Mouse (Mus musculus) kidney, embryonic 14.5 days (tissue): Measurements from ENCODE around the gene Rnf227. TPM values are rescaled to one million over a fixed set of nuclear protein-coding genes. Genes with fewer than 3 reads are reported as not detected.

Experiments
- ATAC-seq: fragments of 200-750 bp; cut with Nextera tagmentation; 2 replicates; pipeline ENCODE4 v1.8.0; 2017; ENCODE audit warnings: moderate number of reproducible peaks, mild to moderate bottlenecking, moderate TSS enrichment, moderate library complexity; ENCODE audit not compliant: low FRiP score, low TSS enrichment
- H3K27ac ChIP-seq: fragments of 300-500 bp; sonication (generic); 2 replicates; pipeline ENCODE4 v1.5.1; 2014; ENCODE audit warnings: low read depth, mild to moderate bottlenecking, low read length, moderate library complexity, mixed read lengths
- H3K27me3 ChIP-seq: fragments of 300-500 bp; sonication (generic); 2 replicates; pipeline ENCODE4 v1.6.1; 2014; ENCODE audit warnings: mild to moderate bottlenecking, low read length; ENCODE audit not compliant: control insufficient read depth, insufficient read depth
- H3K36me3 ChIP-seq: fragments of 300-500 bp; sonication (generic); 2 replicates; pipeline ENCODE4 v1.6.1; 2014; ENCODE audit warnings: low read length, mixed read lengths; ENCODE audit not compliant: control insufficient read depth, insufficient read depth
- H3K4me1 ChIP-seq: fragments of 300-500 bp; sonication (generic); 2 replicates; pipeline ENCODE4 v1.6.1; 2014; ENCODE audit warnings: low read length, mixed read lengths; ENCODE audit not compliant: control insufficient read depth, insufficient read depth
- H3K4me2 ChIP-seq: fragments of 300-500 bp; sonication (generic); replicated peaks from 2 replicates; pipeline ENCODE4 v1.6.1; 2014; ENCODE audit warnings: low read depth, mild to moderate bottlenecking, low read length
- H3K4me3 ChIP-seq: fragments of 300-500 bp; sonication (generic); 2 replicates; pipeline ENCODE4 v1.5.1; 2014; ENCODE audit warnings: mild to moderate bottlenecking, low read length
- H3K9ac ChIP-seq: fragments of 300-500 bp; sonication (generic); 2 replicates; pipeline ENCODE4 v1.6.1; 2014; ENCODE audit warnings: low read depth, mild to moderate bottlenecking, low read length, moderate library complexity
- H3K9me3 ChIP-seq: fragments of 300-500 bp; sonication (generic); 2 replicates; pipeline ENCODE4 v1.6.1; 2016; ENCODE audit warnings: low read length; ENCODE audit not compliant: control insufficient read depth
- WGBS: fragments of 180-500 bp; shearing (Covaris S2); extraction: QIAGEN DNeasy Blood & Tissue Kit; methylation state at CpG from one replicate; pipeline ENCODE4 v1.1.7; 2014; 5-methylcytosine and 5-hydroxymethylcytosine counted together
- polyA plus RNA-seq: library from polyadenylated mRNA; unstranded; fragments of >200 nt; fragmentation: Nextera tagmentation; extraction: Ambion mirVana; gene quantifications from 2 replicates; pipeline ENCODE4 v1.2.1, GENCODE M21; 2014

Rnf227 gene
- polyA plus RNA-seq = 16.4 and 17.6 TPM in 2 replicates

DNA sequence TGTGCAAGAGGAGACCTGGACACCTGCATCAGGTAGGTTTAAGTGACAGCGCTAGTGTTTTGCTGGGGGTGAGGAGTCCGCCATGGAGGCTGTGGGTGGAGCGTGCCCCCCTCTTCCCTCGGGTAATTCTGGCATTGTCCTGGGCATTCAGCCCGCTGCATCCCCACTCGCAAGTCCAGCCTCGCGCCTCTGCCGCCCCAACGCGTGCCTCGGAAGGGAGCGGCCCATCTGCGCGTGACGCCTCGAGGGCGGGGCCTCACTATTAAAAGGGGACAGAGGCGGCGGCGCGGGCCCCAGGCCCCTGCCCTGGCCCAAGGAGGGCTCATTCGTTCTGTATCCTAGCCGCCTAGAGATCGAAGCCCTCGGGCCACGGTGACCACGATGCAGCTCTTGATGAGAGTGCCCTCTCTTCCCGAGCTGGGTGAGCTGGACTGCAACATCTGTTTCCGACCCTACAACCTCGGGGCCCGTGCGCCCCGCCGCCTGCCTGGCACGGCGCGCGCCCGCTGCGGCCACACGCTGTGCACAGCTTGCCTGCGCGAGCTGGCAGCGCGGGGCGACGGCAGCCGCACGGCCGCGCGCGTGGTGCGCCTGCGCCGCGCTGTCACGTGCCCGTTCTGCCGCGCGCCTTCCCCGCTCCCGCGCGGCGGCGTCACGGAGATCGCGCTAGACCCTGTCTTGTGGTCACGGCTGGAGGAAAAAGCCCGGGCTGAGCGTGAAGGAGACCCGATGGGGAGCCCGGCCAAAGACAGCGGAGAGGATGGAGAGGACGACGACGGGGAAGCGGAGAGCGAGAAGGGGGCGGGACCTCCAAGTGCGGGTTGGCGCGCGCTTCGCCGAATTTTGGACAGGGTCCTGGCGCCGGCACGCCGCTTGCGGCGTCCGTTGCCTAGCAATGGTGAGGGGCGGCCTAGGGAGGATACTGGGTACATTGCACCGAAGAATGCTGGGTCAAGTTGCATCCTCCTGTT, at the start of gene Rnf227:
TSS of gene Rnf227 (plus strand) at position 301 of the 971 bp plus-strand sequence.
- peak; percentile 90 for ATAC-seq
- peak within 1 kb of the TSS; percentile 71; the same call in 1 of the 2 replicates for H3K27ac ChIP-seq
- peaks cover 12% of the 10 kb centered on the region for H3K4me1 ChIP-seq
- 2% methylated on average over 99 of the region's 99 CpGs for WGBS
- H3K9ac ChIP-seq = peak within 1 kb of the TSS; percentile 70
- no peaks in the 10 kb centered on the region for H3K9me3 ChIP-seq
- H3K27me3 ChIP-seq = no peaks in the 10 kb centered on the region
- peak within 1 kb of the TSS; percentile 85 for H3K4me2 ChIP-seq
- H3K4me3 ChIP-seq = peak within 1 kb of the TSS; percentile 57
- peaks cover 25% of the 10 kb centered on the region for H3K36me3 ChIP-seq

DNA sequence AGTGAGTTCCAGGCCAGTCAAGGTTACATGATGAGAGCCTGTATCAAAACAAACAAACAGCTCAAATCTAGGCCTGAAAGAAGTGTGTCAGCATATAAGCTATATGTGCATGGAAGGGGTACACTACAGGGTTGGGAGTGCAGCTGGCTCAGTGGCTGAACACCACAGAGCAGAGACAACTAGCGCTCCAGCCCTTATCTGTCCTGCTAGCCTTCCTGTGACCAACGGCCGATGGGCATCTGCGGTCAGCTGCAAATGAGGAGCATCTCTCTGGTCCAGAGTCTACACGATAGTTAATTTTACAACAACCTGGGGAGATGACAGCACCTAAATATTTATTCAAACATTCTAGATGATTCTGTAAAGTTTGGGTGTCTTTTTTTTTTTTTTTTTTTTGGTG, 49.1 kb upstream of the Rnf227 start:
- Histone ChIP-seq H3K4me3 (no peak overlapping the region), H3K9me3 (no peaks in the 10 kb centered on the region), H3K27me3 (no peaks in the 10 kb centered on the region), H3K36me3 (no peaks in the 10 kb centered on the region), H3K27ac (no peak overlapping the region), H3K4me1 (no peaks in the 10 kb centered on the region), H3K4me2 (no peak overlapping the region), H3K9ac (no peak overlapping the region)
- WGBS = 91% methylated on average over 5 of the region's 5 CpGs
- ATAC-seq = no peak

DNA sequence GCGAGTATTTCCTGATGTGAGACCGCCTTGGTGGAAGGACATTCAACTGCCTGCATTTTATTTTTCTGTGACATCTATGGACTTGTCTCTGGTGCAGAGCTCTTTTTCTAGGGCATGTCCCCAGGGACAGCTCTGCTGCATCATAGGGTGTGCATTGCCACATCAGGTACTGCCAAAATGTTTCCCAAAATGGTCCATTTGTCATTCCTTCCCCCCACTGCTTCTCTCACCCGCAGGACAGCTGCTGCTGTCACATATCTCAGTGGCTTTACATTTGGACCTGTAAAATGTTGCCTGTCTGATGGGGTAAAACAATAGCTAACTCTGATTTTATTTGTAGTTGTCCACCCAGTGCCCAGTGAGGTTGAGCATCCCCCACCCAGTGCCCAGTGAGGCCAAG, 45.0 kb upstream of the Rnf227 start:
- no peak overlapping the region for H3K4me2 ChIP-seq
- no peaks in the 10 kb centered on the region for H3K27me3 ChIP-seq
- no peaks in the 10 kb centered on the region for H3K9me3 ChIP-seq
- H3K27ac ChIP-seq = no peak overlapping the region
- no peaks in the 10 kb centered on the region for H3K4me1 ChIP-seq
- no peak overlapping the region for H3K4me3 ChIP-seq
- no peak overlapping the region for H3K9ac ChIP-seq
- 85% methylated on average over 3 of the region's 3 CpGs for WGBS
- no peak for ATAC-seq
- peaks cover 12% of the 10 kb centered on the region; the same call in 1 of the 2 replicates for H3K36me3 ChIP-seq

DNA sequence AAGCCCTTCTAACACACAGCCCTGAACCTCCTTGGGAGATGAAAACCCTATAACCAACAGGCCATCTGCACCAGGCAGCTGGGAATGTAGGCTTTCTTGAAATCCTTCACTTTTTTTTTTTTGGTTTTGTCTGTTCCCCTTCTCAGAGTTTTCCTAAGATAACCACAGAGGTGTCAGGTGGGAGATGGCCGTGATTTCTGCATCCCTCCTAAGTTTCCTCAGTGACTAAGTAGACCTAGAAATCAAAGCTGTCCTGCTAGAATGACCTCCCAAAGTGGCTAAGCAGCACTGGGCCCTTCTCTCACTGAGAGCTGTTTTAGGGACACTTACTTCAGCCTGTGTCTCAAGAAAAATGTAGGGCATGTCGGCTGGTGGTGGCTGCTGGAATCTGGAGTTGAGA, 42.5 kb upstream of the Rnf227 start:
- Histone ChIP-seq H3K4me3 (no peak overlapping the region), H3K27me3 (no peaks in the 10 kb centered on the region), H3K9me3 (no peaks in the 10 kb centered on the region), H3K36me3 (peaks cover 28% of the 10 kb centered on the region), H3K4me2 (no peak overlapping the region), H3K9ac (no peak overlapping the region), H3K27ac (no peak overlapping the region), H3K4me1 (no peaks in the 10 kb centered on the region)
- 92% methylated on average over 2 of the region's 2 CpGs for WGBS
- ATAC-seq = no peak

DNA sequence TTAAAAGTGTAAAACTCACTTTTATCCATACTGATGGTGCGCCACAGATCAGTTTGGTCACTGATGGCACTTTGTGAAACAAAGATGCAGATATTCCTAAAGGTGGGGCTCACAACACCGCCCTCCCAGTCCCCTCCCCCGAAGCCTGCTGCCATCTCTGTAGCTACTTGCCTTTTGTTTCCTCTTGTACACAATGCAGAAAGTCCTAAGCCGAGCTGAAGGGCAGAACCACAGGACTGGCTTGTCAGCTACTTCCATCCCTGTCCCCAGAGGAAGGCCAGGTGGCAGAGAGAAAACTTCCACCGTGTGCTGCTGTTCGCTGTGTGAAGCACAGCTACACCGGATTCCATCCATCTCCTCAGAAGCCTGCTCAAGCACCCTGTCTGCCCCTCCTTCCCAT, 42.0 kb upstream of the Rnf227 start:
- Histone ChIP-seq H3K27me3 (no peaks in the 10 kb centered on the region), H3K4me1 (no peaks in the 10 kb centered on the region), H3K27ac (no peak overlapping the region), H3K9me3 (no peaks in the 10 kb centered on the region), H3K9ac (no peak overlapping the region), H3K4me2 (no peak overlapping the region), H3K4me3 (no peak overlapping the region), H3K36me3 (peaks cover 33% of the 10 kb centered on the region)
- 83% methylated on average over 7 of the region's 7 CpGs for WGBS
- ATAC-seq = no peak

DNA sequence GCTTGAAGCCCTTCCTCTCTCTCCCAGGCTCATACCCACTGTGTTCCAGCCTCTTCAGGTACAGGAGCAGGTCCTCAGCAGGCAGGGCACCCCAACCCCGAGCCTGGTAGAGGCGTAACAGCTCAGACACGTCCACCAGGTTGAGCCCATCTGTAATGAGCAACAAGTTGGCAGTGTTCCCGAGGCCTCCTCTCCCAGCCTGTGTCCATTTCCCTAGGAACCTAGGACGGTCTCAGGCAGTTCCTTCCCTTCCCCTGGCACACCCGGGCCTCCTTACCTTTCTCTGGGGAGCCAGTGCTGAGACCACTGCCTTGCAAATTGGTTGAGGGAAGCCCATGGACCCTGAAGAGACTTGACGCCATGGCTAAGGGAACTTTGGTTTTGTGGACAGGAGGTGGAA, 37.4 kb upstream of the Rnf227 start:
- no peak for ATAC-seq
- H3K4me2 ChIP-seq = no peak overlapping the region
- no peaks in the 10 kb centered on the region for H3K4me1 ChIP-seq
- H3K9ac ChIP-seq = no peak overlapping the region
- no peaks in the 10 kb centered on the region for H3K27me3 ChIP-seq
- no peaks in the 10 kb centered on the region for H3K9me3 ChIP-seq
- H3K27ac ChIP-seq = no peak overlapping the region
- 88% methylated on average over 7 of the region's 7 CpGs for WGBS
- H3K4me3 ChIP-seq = no peak overlapping the region
- peaks cover 74% of the 10 kb centered on the region for H3K36me3 ChIP-seq

DNA sequence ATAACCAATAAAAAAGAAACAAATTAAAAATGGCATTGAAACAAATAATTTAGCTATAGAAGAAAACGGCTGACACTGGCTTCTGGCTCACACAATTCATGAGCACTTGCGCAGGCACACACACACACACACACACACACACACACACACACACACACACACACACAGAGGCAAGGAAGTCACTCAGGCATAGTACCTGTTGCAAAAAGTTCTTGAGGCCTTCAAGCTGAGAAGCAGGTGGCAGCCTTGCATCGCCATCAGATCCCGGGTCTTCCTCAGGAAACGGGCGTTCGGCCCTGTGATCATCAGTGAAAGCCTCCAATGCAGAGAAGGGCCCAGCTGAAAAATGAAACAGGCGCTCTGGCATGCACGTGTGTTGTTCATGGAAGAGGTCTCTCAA, 35.0 kb upstream of the Rnf227 start:
- no peak overlapping the region for H3K27ac ChIP-seq
- H3K27me3 ChIP-seq = no peaks in the 10 kb centered on the region
- H3K9me3 ChIP-seq = no peaks in the 10 kb centered on the region
- H3K36me3 ChIP-seq = peaks cover 85% of the 10 kb centered on the region
- H3K4me3 ChIP-seq = no peak overlapping the region
- H3K9ac ChIP-seq = no peak overlapping the region
- no peaks in the 10 kb centered on the region for H3K4me1 ChIP-seq
- WGBS = 75% methylated on average over 9 of the region's 9 CpGs
- no peak overlapping the region for H3K4me2 ChIP-seq
- ATAC-seq = no peak

DNA sequence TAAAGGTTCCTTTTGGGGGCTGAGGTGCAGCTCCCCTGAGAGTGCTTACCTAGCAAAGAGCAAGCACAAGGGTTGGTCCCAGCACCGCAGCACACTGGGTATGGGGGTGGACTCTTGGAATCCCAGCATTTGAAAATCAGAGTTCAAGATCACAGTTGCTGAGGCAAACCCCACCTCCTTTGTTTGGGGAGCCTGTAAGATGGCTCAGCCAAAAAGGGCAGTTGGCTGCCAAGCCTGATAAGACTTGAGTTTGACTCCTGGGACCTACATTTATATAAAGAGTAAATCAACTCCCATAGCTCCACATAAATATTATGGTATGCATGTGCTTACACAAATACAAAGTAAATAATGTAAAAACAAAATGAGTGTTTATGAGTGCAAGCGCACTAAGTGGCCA, 34.2 kb upstream of the Rnf227 start:
- no peaks in the 10 kb centered on the region for H3K4me1 ChIP-seq
- H3K4me3 ChIP-seq = no peak overlapping the region
- no peak overlapping the region for H3K27ac ChIP-seq
- WGBS = 100% methylated on average over 2 of the region's 2 CpGs
- H3K9me3 ChIP-seq = no peaks in the 10 kb centered on the region
- ATAC-seq = no peak
- H3K36me3 ChIP-seq = peaks cover 91% of the 10 kb centered on the region
- H3K4me2 ChIP-seq = no peak overlapping the region
- no peak overlapping the region for H3K9ac ChIP-seq
- no peaks in the 10 kb centered on the region for H3K27me3 ChIP-seq

DNA sequence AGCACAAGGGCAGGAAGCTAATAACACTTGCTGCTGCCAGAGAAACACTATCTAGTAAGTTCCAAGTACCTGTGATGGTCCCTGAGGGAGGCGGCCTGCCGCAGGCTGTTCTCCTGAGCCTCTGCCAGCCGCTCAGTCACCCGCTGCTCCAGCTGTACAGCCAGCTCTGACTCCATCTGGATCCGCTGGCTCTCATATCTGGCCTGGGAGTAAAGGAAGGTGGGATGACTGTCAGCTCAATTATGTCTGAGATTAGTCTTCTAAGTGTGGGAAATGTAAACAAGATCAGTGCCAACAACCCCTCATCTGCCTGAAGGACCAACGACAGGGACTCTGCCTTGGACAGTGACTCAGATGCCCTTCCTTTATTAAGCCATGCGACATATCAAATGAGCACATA, 29.0 kb upstream of the Rnf227 start:
- ATAC-seq = no peak
- H3K4me3 ChIP-seq = no peak overlapping the region
- no peak overlapping the region for H3K27ac ChIP-seq
- peaks cover 75% of the 10 kb centered on the region for H3K36me3 ChIP-seq
- WGBS = 84% methylated on average over 7 of the region's 7 CpGs
- H3K4me1 ChIP-seq = no peaks in the 10 kb centered on the region
- H3K4me2 ChIP-seq = no peak overlapping the region
- no peaks in the 10 kb centered on the region for H3K9me3 ChIP-seq
- no peak overlapping the region for H3K9ac ChIP-seq
- H3K27me3 ChIP-seq = no peaks in the 10 kb centered on the region
